Mouse (Mus musculus): ENCODE data around the gene Gm21310.
"Not testable (repeated sequence)": the region's sequence is repeated elsewhere in the genome, so short reads cannot be mapped to it uniquely, and the experiment has no call there.

The Gm21310 gene

GRCm38 (mm10) chrY:10147083-10147482 lies at the start of gene Gm21310:
Gene Gm21310 (minus strand): TSS chrY:10147183.
- not testable (repeated sequence) for DNase-seq (ENCODE audit: low spot score)
